Mouse (Mus musculus): ENCODE data around the gene Ccdc183.

Gene Ccdc183

DNA sequence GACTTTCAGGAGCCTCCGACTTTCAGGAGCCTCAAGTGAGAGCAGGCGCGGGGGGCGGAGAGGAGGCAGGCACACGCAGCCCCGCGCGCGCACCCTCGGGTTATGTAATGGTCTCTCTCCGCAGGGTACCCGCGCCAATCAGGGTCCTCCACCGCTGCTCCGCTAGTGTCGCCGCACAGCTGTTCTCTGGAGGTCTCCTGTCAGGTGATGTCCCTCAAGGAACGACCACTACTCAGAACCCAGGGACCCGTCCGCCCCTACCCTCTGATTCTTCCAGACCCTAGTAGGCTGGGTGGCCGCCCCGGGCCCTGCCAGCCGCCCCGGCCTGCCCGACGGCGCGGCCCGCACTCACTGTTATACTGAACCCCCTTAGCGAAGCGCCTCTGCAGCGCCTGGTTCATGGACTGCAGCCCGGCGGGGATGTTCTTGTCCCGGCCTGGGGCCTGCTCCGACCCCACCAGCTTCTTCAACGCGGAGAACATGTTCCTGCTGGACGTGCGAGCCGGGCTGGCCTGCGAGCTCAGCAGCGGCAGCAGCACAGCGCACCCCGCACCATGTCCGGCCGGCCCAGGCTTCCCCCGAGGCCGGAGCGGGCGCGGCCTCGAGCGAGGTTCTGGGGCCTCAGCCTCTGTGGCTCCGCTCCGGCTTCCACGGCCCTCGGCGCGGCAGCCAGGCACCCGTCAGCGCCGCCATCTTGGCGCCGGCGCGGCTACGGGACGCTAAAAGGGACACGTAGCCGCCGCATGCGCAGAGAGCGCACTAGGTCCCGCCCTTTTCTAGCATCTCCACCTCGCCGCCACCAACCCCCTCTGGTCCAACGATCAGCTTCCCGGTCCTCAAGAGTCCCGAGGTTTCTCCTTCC, 9.5 kb downstream of the Ccdc183 start, which contains the start of gene Rabl6:
Gene Rabl6, minus strand, starts transcription at position 761 of the 862 bp plus-strand sequence.
- peak; percentile 79 to 86 for DNase-seq (ENCODE audit: low spot score in 2 of 2)

DNA sequence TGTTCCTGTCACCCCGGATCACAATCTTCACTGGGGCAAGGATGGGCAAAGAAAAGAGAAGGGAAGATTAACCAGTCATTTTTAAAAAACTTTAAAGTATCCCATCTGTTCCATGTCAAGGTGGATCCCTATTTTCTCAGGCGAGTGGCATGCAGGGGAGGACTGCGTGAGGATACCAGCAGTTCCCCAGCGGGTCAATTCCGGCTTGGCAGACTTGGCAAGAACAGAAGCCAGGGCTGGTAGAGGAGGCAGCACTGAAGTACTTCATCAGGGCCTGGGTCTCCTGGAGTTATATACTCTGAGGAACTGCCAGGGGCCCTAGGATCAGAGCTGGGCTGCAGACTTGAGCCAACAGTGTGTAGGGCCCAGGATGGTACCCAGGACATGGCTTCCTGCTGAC, 15.0 kb downstream of the Ccdc183 start:
- no peak for DNase-seq (ENCODE audit: low spot score in 2 of 2)

GRCm38 (mm10) chr2:25600037-25600436, 17.4 kb downstream of the Ccdc183 start:
- no peak for DNase-seq (ENCODE audit: low spot score in 2 of 2)

GRCm38 (mm10) chr2:25598749-25599148, 18.7 kb downstream of the Ccdc183 start:
- DNase-seq (ENCODE audit: low spot score in 2 of 2) = no peak

DNA sequence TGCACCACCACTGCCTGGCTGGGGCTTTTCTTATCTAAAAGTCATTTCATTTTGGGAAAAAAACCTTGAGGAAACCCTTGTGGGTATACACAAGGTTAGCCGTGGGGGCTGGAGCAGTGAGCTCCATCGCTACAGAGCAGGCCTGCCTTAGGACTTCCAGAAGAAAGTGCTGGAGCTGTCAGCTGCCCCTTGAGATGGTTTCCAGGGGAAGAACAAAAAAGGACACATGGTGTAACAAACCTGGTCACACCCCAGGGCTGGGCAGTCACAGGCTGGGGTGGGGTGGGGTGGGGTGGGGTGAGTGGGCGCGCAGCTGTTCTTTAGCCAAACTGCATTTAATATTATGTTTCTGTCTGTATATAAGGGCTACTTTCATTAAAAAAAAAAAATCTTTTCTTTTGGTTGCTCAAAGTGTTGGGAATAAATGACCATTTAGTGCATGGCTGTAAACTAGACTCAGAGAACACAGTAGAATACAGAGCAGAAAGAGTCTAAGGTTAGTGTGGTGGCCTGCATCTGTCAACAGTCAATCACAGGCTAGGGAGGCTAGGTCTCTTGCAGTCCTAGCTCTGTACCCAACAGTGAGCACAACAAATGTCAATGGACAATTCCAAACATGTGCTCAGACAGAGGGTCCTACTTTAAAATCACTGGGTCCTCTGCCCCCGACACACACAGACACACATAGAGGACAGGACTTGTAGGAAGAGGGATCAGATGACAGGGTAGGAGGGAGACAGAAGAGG, 20.5 kb downstream of the Ccdc183 start:
- DNase-seq (ENCODE audit: low spot score in 2 of 2) = no peak

DNA sequence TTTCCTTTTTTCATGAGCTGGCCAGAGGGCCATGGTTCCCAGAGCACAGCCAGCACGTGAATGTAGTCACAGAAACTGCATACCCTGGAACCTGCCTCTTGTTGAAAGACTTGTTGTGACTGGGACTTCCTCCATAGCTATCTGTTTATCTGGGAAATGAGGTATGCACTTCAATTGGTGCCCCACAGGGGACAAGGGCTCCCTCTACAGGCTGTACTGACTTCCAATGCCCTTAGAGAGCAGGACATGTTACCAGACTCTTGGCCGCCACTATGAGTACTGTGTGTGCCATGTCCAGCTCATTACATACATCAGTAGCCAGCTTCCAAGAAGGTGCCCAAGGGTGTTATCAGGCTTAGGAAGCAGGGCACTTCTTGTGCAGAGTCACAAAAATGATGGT, 25.6 kb downstream of the Ccdc183 start:
- DNase-seq (ENCODE audit: low spot score in 2 of 2) = no peak

GRCm38 (mm10) chr2:25588227-25588907, 29.1 kb downstream of the Ccdc183 start:
- peak in 1 of 2 experiments; percentile 10 for DNase-seq (ENCODE audit: low spot score in 2 of 2)

GRCm38 (mm10) chr2:25587290-25587689, 30.2 kb downstream of the Ccdc183 start:
- DNase-seq (ENCODE audit: low spot score in 2 of 2) = peak in 1 of 2 experiments; percentile 8

GRCm38 (mm10) chr2:25585601-25586000, 31.9 kb downstream of the Ccdc183 start:
- peak in 1 of 2 experiments; percentile 16 for DNase-seq (ENCODE audit: low spot score in 2 of 2)

GRCm38 (mm10) chr2:25584856-25585255, 32.6 kb downstream of the Ccdc183 start:
- peak in 1 of 2 experiments; percentile 20 for DNase-seq (ENCODE audit: low spot score in 2 of 2)

DNA sequence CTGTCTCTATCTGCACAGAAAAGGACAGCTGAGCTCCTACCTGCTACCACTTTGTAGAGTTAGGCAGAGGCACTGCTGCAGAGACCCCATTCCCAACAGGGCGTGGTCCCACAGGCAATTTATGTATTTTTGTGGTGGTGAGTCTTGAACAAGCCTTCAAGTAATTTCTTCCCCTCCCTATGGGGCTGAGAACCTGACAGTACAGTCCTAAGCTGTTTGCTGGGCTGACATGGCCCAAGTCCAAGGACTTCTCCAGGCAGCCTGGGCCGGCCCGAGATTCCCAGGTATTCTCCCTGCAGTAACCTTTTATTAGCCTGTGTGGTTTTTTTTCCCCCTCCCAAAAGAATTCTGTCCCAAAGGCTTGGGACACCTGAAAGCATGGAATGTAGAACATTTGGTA, 33.3 kb downstream of the Ccdc183 start:
- DNase-seq (ENCODE audit: low spot score in 2 of 2) = peak in 1 of 2 experiments; percentile 8

GRCm38 (mm10) chr2:25583571-25583970, 33.9 kb downstream of the Ccdc183 start:
- DNase-seq (ENCODE audit: low spot score in 2 of 2) = peak in 1 of 2 experiments; percentile 18

DNA sequence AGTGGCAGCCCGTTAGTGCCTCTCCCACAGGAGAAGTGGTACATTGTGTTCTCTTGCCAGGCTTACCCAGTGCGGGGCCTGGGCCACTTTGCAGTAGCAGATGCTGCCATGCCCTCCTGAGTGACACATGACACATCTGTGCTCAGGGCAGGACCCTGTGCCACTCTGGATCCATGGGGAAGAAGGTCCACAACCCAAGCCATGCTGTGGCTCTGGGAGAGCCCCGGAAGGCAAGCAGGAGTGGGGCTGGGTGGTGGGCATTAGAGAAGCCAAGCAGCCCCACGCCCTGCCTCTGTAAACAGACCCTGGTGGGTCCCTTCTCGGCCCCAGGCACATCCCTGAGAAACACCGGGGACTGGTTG, 34.4 kb downstream of the Ccdc183 start:
- peak in 1 of 2 experiments; percentile 29 for DNase-seq (ENCODE audit: low spot score in 2 of 2)

DNA sequence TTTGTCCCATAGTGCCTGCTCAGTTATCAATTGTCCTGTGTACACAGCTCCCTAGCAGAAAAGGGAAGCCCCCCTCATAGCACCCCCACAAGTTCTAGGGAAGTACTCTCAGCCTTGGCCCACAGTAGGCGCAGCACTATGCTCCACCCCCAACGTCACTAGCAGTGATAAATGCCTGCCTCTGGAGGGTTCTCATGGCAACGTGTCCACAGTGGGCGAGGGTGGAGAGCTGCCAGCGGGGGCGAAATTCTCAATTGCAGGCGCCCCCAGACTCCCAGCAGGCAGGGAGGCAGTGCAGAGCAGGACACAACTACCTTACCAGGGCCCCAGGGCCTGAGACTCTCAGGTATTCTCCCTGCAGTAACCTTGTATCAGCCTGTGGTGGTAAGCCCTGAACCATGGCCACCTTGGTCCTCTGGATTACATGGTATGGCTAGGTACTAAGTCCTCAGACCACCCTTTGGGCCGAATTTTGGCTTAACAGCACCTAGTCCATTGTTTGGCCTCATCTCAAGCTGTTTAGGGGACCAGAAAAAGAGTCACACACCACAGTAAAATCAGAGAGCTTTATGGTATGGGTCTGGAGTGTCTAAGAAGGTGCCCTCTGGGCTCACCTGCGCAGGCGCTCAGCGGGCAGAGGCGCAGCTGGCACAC, 34.9 kb downstream of the Ccdc183 start:
- DNase-seq (ENCODE audit: low spot score in 2 of 2) = peak; percentile 83 to 88

GRCm38 (mm10) chr2:25581901-25582301, 35.6 kb downstream of the Ccdc183 start:
- peak in 1 of 2 experiments; percentile 44 for DNase-seq (ENCODE audit: low spot score in 2 of 2)

GRCm38 (mm10) chr2:25581294-25581864, 36.1 kb downstream of the Ccdc183 start, which contains the start of gene Ajm1:
Gene Ajm1, minus strand, starts transcription at chr2:25581757.
- peak in 1 of 2 experiments; percentile 79 for DNase-seq (ENCODE audit: low spot score in 2 of 2)

DNA sequence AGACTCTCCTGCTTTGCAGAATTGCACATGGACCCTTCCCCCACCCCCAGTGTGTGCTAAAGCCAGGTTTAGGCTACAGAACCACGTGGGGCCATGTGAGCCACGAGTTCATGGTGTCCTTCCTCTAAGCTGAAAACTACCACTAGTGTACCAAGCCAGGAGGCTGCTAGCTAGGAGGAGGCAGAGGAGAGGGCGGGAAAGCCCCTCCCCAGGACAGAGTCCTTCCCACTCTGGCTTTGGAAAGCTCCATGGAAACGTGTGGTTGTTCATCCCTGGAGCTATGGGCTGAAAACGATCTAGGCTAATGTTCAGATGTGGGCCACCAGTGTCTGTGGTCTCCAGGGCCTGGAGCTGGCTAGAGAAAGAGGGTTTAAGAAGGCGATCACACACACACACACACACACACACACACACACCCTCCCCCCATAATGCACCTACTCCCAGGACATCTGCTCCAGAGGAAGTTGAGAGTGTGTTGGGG, 36.8 kb downstream of the Ccdc183 start:
- DNase-seq (ENCODE audit: low spot score in 2 of 2) = peak in 1 of 2 experiments; percentile 24

DNA sequence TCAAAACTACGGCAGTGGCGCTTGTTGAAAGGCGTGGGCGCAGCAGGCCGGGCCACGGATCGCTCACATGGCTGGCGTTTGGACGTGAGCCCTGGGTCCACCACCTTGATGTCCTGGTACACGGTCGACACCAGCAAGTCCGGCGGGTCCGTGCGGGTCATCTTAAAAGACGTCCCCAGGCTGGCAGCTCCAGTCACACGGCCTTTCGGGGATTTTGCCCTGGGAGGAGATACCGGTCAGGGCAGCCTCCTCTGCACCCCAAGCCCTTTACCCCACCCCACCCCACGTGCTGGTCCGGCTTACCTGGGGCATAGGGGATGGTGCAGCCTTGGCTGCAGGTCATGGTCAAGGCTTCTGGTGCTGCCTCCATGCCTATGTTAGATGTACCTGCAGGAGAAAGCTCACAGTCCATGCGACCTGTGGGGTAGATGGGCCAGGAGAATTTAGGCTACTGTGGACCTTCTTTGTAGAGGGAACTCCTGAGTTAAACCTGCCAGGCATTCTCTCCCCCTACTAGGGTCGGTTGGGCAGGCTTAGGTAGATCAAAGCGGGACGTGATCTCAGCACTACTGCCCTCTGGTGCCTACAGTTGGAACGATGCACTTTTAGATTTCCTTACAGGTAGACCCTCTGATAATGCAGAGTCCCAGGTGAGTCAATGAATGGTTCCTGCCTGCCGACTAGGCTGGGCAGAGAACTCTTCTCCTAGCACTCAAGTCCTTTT, 37.6 kb downstream of the Ccdc183 start:
- DNase-seq (ENCODE audit: low spot score in 2 of 2) = peak in 1 of 2 experiments; percentile 46

DNA sequence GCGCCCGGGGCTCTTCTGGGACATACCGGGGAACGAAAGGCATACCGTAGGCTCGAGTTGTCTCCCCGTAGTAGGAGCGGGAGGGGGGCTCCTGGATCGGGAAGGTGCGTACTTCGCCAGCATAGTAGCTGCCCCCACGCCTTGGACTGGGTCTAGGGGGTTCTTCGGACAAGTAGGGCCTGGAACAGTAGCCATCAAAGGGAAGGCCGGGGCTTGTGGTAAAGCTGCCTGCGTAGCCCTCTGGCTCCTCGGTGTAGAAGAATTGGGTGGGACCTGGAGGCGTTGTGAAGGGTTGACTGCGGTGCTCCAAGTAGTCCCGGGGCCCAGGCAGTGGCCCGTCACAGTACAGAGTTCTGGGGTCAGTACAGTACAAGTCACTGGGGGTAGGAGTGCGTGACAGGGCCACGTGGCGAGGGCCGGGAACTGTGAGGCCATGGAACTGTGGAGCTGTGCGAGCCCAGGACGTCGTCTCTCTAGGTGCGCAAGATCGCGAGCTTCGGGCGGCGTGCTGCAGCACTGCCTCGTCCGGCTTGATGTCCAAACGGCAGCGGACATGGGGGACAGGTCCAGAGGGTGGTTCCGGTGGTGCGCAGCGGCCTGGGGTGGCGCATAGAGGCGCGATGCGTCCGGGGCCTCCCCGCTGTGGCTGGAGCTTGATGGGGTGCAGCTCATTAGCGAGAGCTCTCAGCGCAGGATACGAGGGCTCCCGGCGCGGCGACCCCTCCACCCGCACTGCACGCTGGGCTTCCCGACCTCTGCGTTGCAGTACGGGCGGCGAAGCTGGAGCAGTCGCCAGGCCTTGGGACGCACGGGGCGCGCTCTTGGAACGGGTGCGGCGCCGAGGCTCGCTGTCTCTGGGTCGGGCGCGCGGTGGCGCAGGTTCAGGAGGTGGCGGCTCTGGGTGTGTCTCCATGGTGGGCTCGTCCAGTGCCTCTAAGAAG, 38.4 kb downstream of the Ccdc183 start:
- DNase-seq (ENCODE audit: low spot score in 2 of 2) = peak in 1 of 2 experiments; percentile 39

All from frontal cortex, postnatal 10 days (tissue).